Comparison of ENCODE assay signal across 9 mouse cellular contexts in the genomic region with DNA sequence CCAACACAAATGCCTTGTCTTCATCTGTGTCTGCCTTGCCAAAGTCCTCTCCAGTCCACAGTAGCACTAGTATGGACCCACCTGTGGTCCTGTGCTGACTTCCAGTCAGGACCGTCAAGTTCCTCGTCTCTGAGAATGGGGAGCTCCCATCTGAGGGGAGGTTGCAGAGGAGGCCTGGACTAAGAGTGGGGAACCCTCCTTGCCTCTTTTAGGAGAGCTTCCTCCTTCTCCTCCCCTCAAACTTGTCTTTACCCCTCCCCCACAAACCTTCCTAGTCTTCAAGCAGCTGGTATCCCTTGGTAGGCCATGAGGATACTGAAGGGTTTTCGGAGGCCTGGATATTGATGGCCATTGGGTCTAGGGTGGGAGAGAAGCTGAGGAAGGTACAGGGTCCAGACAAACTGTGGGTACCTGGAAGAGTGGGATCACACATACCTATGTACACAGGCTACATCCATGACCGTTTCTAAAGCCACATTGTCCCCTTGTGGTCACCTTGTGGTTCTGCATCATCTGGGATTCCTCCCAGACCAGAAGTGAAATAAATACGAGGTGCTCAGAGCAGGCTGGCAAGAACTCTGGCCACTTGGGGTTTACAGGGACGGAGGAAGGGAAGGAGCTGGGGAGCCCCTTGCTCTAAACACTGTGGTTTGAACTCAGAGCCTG. TPM values are rescaled to one million over a fixed set of nuclear protein-coding genes. Genes with fewer than 3 reads are reported as not detected.
DNase-seq lines count a peak whose midpoint lies in the region; ATAC-seq and TF ChIP-seq lines count a peak whose summit lies in the region.
"Had no signal": no experiment of that assay in that cellular context is flagged by ENCODE, and none has a peak within 500 bp of the region (broad histone marks: within the 10 kb centered on the region; RNA-seq: fewer than 3 reads in every experiment).

No protein-coding gene starts in this region.

- H3K27ac ChIP-seq in forebrain, embryonic 11.5 days (ENCODE audit: low read depth, low read length) = no peak overlapping the region
- H3K27ac ChIP-seq in hindbrain, postnatal 0 days = no peak overlapping the region
- H3K27ac ChIP-seq: macrophage had no signal

- TF ChIP-seq CTCF in G1E (IDR thresholded peaks at IDR 0.05; ENCODE audit: low read depth, low read length) = peak; percentile 41; the same call in 1 of the 2 replicates
- TF ChIP-seq CTCF in hindbrain, postnatal 0 days (IDR thresholded peaks at IDR 0.05; ENCODE audit: low read depth) = peak; percentile 98

- H3K4me3 ChIP-seq in G1E (ENCODE audit: low read depth, low read length) = no peak overlapping the region
- no peak overlapping the region for H3K4me3 ChIP-seq in forebrain, embryonic 11.5 days (ENCODE audit: low read depth, low read length)
- no peak overlapping the region for H3K4me3 ChIP-seq in hindbrain, postnatal 0 days (ENCODE audit: low read length)

- H3K36me3 ChIP-seq in G1E (replicated peaks) = no peaks in the 10 kb centered on the region
- no peaks in the 10 kb centered on the region for H3K36me3 ChIP-seq in forebrain, embryonic 11.5 days (ENCODE audit: control insufficient read depth, insufficient read depth, low read length)
- no peaks in the 10 kb centered on the region for H3K36me3 ChIP-seq in hindbrain, postnatal 0 days (ENCODE audit: insufficient read depth, low read length)

- H3K27me3 ChIP-seq in G1E (ENCODE audit: insufficient read depth, low read length) = peaks cover 50% of the 10 kb centered on the region
- no peaks in the 10 kb centered on the region for H3K27me3 ChIP-seq in forebrain, embryonic 11.5 days (ENCODE audit: control insufficient read depth, insufficient read depth, low read length)
- no peaks in the 10 kb centered on the region for H3K27me3 ChIP-seq in hindbrain, postnatal 0 days (ENCODE audit: insufficient read depth, low read length)

- H3K9ac ChIP-seq in forebrain, embryonic 11.5 days (ENCODE audit: low read length) = no peak overlapping the region; the same call in 1 of the 2 replicates
- no peak overlapping the region for H3K9ac ChIP-seq in hindbrain, postnatal 0 days (replicated peaks; ENCODE audit: low read length)

- no peak for ATAC-seq in G1E (ENCODE audit: extremely low read depth, insufficient number of reproducible peaks, low FRiP score, poor library complexity, severe bottlenecking)
- peak; percentile 75 for ATAC-seq in forebrain, embryonic 11.5 days (replicated peaks; ENCODE audit: low FRiP score)
- ATAC-seq in hindbrain, postnatal 0 days = peak; percentile 66; the same call in 1 of the 2 replicates

- H3K4me2 ChIP-seq in forebrain, embryonic 11.5 days (ENCODE audit: low read depth, low read length, severe bottlenecking) = no peak overlapping the region
- H3K4me2 ChIP-seq in hindbrain, postnatal 0 days (ENCODE audit: low read depth, low read length) = no peak overlapping the region

- no peaks in the 10 kb centered on the region for H3K9me3 ChIP-seq in G1E (replicated peaks)
- H3K9me3 ChIP-seq in forebrain, embryonic 11.5 days (ENCODE audit: control insufficient read depth, low read length) = no peaks in the 10 kb centered on the region
- H3K9me3 ChIP-seq in hindbrain, postnatal 0 days (ENCODE audit: low read length) = no peaks in the 10 kb centered on the region

- peaks cover 17% of the 10 kb centered on the region for H3K4me1 ChIP-seq in G1E (ENCODE audit: insufficient read depth, low read depth, low read length)
- peaks cover 9% of the 10 kb centered on the region; the same call in 1 of the 2 replicates for H3K4me1 ChIP-seq in forebrain, embryonic 11.5 days (replicated peaks; ENCODE audit: control insufficient read depth, insufficient read depth, low read length)
- H3K4me1 ChIP-seq in hindbrain, postnatal 0 days (ENCODE audit: insufficient read depth, low read length) = no peaks in the 10 kb centered on the region

- peak; percentile 27 for DNase-seq in cerebellum, adult 9-11 months
- no peak for DNase-seq in cerebellum, adult 8-10 months
- DNase-seq in G1E (ENCODE audit: low spot score) = no peak
- no peak for DNase-seq in forebrain, embryonic 11.5 days (ENCODE audit: low spot score)
- peak; percentile 76 for DNase-seq in hindbrain, postnatal 0 days (ENCODE audit: low spot score)
- peak; percentile 55 to 75 for DNase-seq in lung, adult 18-20 months
- peak; percentile 85 for DNase-seq in retina, postnatal 1 day
- DNase-seq in frontal cortex, postnatal 25 days (ENCODE audit: low spot score in 2 of 2) = no peak

- WGBS in forebrain, embryonic 11.5 days = 47% methylated on average over 6 of the region's 6 CpGs
- 42% methylated on average over 6 of the region's 6 CpGs for WGBS in hindbrain, postnatal 0 days

RNA-seq across cellular contexts. Expression of gene Egfl7, which starts 18.3 kb away (rescaled TPM):
- total RNA-seq in G1E (2014; fragmentation: Nextera tagmentation) (29.6 and 31.9 TPM in 2 replicates), G1E (2017) (160 and 228 TPM in 2 replicates)
- 131 and 136 TPM in 2 replicates for polyA plus RNA-seq in G1E (2012)
- polyA plus RNA-seq in forebrain, embryonic 11.5 days (2014; fragmentation: Nextera tagmentation; extraction: Ambion mirVana) = 58.4 and 63.7 TPM in 2 replicates
- 70.4 and 79.5 TPM in 2 replicates for total RNA-seq in hindbrain, postnatal 0 days (2014; rRNA removed)
- polyA plus RNA-seq in hindbrain, postnatal 0 days (2015; fragmentation: Nextera tagmentation; extraction: Ambion mirVana) = 74.8 and 76.5 TPM in 2 replicates

RNA-seq across cellular contexts. Expression of gene Gm20532, which starts 25.0 kb away (rescaled TPM):
- total RNA-seq in G1E (2014; fragmentation: Nextera tagmentation) (not detected in 2 replicates), G1E (2017) (not detected in 2 replicates)
- polyA plus RNA-seq in G1E (2012) = not detected in 2 replicates
- polyA plus RNA-seq in forebrain, embryonic 11.5 days (2014; fragmentation: Nextera tagmentation; extraction: Ambion mirVana) = not detected in 2 replicates
- total RNA-seq in hindbrain, postnatal 0 days (2014; rRNA removed) = not detected in 2 replicates
- polyA plus RNA-seq in hindbrain, postnatal 0 days (2015; fragmentation: Nextera tagmentation; extraction: Ambion mirVana) = not detected in 2 replicates

RNA-seq across cellular contexts. Expression of gene Agpat2, which starts 42.7 kb away (rescaled TPM):
- 4.7 and 6.9 TPM in 2 replicates for total RNA-seq in G1E (2014; fragmentation: Nextera tagmentation)
- 4.6 and 7.4 TPM in 2 replicates for total RNA-seq in G1E (2017)
- 6.0 and 6.1 TPM in 2 replicates for polyA plus RNA-seq in G1E (2012)
- 6.0 and 8.9 TPM in 2 replicates for polyA plus RNA-seq in forebrain, embryonic 11.5 days (2014; fragmentation: Nextera tagmentation; extraction: Ambion mirVana)
- 12.2 and 13.9 TPM in 2 replicates for total RNA-seq in hindbrain, postnatal 0 days (2014; rRNA removed)
- 6.2 and 8.2 TPM in 2 replicates for polyA plus RNA-seq in hindbrain, postnatal 0 days (2015; fragmentation: Nextera tagmentation; extraction: Ambion mirVana)

RNA-seq across cellular contexts. Expression of gene Notch1, which starts 45.0 kb away (rescaled TPM):
- total RNA-seq in G1E (2014; fragmentation: Nextera tagmentation) = not detected in 2 replicates
- 0.06 and 0.71 TPM in 2 replicates for total RNA-seq in G1E (2017)
- 0.02 and 0.06 TPM in 2 replicates for polyA plus RNA-seq in G1E (2012)
- polyA plus RNA-seq in forebrain, embryonic 11.5 days (2014; fragmentation: Nextera tagmentation; extraction: Ambion mirVana) = 68.3 and 70.9 TPM in 2 replicates
- 75.2 and 75.9 TPM in 2 replicates for total RNA-seq in hindbrain, postnatal 0 days (2014; rRNA removed)
- 9.2 and 10.0 TPM in 2 replicates for polyA plus RNA-seq in hindbrain, postnatal 0 days (2015; fragmentation: Nextera tagmentation; extraction: Ambion mirVana)

Comparison
In these comparisons a context has a peak if more than half of its experiments do, and no peak if none do; other contexts are left out.
1. DNase-seq: peak in cerebellum, adult 9-11 months (single experiment), hindbrain, postnatal 0 days (single experiment), lung, adult 18-20 months (2 of 2) and retina, postnatal 1 day (single experiment); none in cerebellum, adult 8-10 months (single experiment), G1E (single experiment), forebrain, embryonic 11.5 days (single experiment) and frontal cortex, postnatal 25 days (0 of 2).